Mouse (Mus musculus) G1E (cell line): ENCODE measurements around the gene Odf2l.

Source experiments
- CTCF ChIP-seq: IDR thresholded peaks from 2 replicates; pipeline ENCODE4 v1.5.1; 2012; ENCODE audit warnings: low read depth, low read length, inconsistent platforms, mixed read lengths
- GATA1 ChIP-seq: IDR thresholded peaks from 2 replicates; pipeline ENCODE4 v1.6.1; 2012; ENCODE audit warnings: borderline replicate concordance, low read length, inconsistent platforms, mixed read lengths
- POLR2AphosphoS5 ChIP-seq: IDR thresholded peaks from 2 replicates; pipeline ENCODE4 v1.6.1; 2012; ENCODE audit warnings: low read depth, low read length, inconsistent platforms; ENCODE audit not compliant: insufficient replicate concordance

GRCm38 (mm10) chr3:145158441-145158840 lies 40.1 kb downstream of the Odf2l start:
- TF ChIP-seq GATA1, result no peak
- TF ChIP-seq CTCF, result no peak
- no peak for TF ChIP-seq POLR2AphosphoS5
